Mouse (Mus musculus) inflammation-experienced regulatory T-cells, adult 6 months (primary cell): ENCODE results near the gene Fbxw4. TPM values are rescaled to one million over a fixed set of nuclear protein-coding genes. Genes with fewer than 3 reads are reported as not detected.

Source experiments
- ATAC-seq: one replicate; pipeline ENCODE4 v1.8.0; 2017
- polyA plus RNA-seq, 3 experiments: library from polyadenylated mRNA; unstranded; fragments of 100-300 nt; shearing (Covaris generic); gene quantifications; one replicate each; pipeline ENCODE4 v1.2.1; 2017

Gene Fbxw4
- polyA plus RNA-seq, 3 experiments from 2014 or later, result 6.0 to 14.9 (median 14.4) TPM

DNA sequence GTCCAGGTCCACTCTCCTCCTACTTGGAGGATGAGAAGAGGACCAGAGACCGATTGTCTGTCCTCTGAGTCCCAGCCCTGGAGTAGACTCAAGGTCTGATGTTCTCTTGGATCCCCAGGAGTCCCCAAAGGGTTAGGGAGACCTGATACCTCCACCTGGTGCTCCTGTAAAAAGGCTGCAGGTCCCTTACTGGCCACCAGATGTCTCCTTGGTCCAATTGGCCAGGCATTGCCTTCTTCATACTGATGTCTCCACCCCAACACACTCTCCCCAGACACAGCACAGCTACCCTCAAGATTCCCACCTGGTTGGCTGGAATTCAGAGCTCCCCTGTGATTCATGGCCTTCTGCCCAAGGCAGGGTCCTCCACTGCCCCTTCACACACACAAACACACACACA lies 122.6 kb downstream of the Fbxw4 start:
- ATAC-seq, result no peak

DNA sequence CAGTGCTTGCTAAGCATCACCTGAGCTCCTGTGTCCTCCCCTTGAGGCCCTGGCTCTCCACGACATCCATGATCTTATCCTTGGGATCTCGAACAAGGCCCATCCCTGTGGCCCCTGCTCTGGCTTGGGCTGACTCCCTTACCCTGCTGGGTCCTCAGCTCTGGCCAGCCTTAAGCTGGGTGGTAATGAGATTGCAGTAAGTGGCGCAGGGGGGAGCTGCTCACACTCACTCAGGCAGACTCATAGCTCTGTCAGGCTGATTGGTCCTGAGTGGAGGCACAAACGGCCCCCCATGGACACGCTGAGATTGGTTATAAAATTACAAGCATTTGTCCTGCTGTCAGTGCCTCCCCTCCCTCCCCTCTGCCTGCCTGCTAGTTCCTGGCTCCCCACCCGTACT lies 124.2 kb downstream of the Fbxw4 start:
- ATAC-seq, result no peak

DNA sequence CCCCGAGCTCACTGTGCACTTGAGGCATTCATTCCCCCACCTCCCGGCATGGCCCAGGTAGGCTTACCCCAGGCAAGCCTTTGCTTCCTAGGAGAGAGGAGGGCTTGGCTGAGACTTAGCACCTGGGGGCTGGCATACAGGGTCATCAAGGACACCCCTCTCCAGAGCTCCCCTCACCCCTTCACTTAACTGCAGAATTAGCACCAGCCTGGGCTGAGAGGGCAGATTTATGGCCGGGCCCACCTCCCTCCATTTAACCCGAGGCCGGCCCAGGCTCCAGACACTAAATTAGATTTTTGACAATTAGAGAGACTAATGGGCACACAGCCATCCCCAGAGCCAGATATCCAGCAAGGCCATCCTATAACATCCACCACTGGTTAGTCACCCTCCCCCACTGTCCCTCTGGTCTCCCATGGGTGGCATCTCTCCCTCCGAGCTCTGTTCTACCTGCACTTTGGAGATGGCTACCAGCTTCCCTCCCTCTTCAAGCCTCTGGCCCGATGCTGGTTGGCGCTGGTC lies 124.8 kb downstream of the Fbxw4 start:
- ATAC-seq, result no peak

DNA sequence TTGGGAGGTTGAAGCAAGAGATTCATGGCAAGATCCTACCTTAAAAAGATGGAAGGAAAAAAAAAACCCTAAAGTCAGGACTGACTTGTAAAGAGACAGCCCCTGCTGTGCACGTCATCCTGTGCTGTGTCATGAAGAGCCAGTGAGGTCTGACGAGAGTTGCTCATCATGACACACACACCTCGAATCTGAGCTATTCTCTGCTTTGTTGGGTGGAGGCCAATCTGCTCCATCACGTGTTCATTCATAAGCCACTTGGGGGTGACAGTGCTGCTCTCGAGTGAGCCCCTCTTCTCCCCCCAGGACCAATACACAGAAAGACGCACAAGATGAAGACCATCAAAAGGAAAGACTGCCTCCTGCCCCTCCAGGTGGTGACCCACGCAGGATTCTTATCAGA lies 126.5 kb downstream of the Fbxw4 start:
- no peak for ATAC-seq

DNA sequence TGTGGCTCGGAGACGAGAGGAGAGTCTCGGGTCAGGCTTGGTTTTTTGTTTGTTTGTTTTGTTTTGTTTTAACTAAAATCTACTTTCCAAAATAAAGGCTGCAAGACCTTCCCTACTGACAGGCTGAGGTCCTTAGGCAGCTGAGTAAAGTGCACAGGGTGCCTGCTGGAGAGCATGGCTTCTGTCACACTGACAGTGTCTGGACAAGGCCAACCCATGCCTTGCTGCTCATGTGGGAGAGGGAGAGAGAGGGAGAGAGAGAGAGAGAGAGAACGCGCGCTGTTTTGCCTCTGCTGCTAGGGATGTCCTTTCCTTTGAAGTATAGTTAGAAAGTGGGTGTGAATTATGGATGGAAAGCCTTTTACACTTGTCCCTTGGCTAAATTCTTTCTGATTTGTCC lies 128.6 kb downstream of the Fbxw4 start:
- no peak for ATAC-seq

DNA sequence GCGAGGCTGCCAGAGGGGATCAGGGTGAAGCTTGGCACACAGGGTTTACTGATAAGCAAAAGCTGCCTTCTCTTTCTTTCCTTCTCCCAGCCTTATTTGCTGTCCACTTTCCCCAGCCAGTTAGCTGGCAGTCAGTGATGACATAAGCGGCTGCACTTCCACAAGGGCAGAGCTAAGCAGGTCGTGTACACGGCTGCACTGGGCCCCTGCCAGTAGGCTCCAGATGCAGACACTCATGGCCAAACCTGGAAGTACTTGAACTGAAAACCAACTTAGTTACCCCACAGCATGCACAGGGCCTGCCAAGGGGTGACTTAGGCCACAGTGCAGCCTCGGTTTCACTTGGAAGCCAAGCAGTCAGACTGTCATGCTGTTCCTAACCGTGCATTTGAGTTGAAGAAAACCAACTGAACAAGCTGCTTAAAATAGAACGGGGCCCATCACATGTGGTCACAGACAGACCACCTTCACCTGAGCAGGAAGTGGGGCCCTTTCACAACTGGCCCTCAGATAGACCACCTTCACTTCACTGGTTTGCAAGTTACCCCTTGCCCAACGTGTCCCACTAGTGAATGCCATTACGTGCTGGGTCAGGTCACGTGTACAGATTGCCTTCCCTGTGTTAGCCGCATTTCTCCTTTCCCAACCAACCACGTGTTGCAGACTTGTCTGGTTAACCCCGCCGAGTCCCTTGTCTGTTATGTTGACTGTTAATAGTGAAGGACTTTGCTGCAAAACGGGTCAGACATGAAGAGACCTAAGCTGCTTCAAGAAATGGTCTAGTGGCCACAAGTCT lies 129.7 kb downstream of the Fbxw4 start:
- ATAC-seq, result no peak

DNA sequence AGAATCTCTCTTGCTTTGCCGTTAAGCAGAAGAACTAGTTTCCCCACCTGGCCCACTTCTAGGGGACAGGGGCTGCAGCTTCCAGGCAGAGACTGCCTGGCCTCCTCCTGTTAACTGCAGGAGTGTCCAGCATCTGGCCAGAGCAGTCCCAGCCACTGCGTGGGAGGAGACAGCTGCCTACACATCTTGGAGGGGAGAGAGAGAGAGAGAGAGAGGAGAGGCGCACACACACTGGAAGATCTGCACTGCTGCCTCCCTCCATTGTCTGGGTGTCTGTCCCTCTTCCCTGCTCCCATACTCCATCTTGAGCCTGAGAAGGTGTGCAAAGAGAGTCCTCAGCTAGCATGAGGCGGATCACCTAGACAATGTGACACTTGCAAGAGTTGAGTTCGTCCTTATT lies 130.8 kb downstream of the Fbxw4 start:
- ATAC-seq, result no peak

Other genes starting within 250 kb of the Fbxw4 start
- 10 to 100 TPM; 24.9 to 27.6 (median 25.5) TPM for gene Poll, start 99.8 kb downstream of the Fbxw4 start, polyA plus RNA-seq
- gene Gm17018, start 99.7 kb downstream of the Fbxw4 start, polyA plus RNA-seq, result 10 to 100 TPM; 58.9 to 75.9 (median 69.8) TPM
- gene Fgf8, start 82.6 kb upstream of the Fbxw4 start, polyA plus RNA-seq, result not detected
- gene Npm3, start 89.3 kb upstream of the Fbxw4 start, polyA plus RNA-seq, result 10 to 100 TPM; 12.9 to 73.1 (median 57.3) TPM
- gene Mgea5, start 123.5 kb upstream of the Fbxw4 start, polyA plus RNA-seq, result 100 to 1,000 TPM; 124 to 242 (median 205) TPM
- gene Kcnip2, start 155.7 kb upstream of the Fbxw4 start, polyA plus RNA-seq, result 10 to 100 TPM in 2 of 3 experiments, 1 to 10 TPM in 1; 3.4 to 13.9 (median 10.1) TPM